Mouse (Mus musculus) thymus, postnatal 14 days (tissue): ENCODE results near the gene Doc2a.
A peak's percentile ranks its signal among the peaks of the same experiment; 100 is the strongest.

Experiments
- DNase-seq: peaks from one replicate; pipeline ENCODE4 v3.0.0; 2021

The Doc2a gene

GRCm38 (mm10) chr7:126847116-126847420 is at the start of gene Doc2a:
Gene Doc2a (plus strand): TSS chr7:126847416.
- DNase-seq = no peak

GRCm38 (mm10) chr7:126798127-126799049 is 48.8 kb upstream of the Doc2a start:
- peak; percentile 66 for DNase-seq

- peak; percentile 98 for DNase-seq
These were observed 48.2 kb upstream of the Doc2a start for GRCm38 (mm10) chr7:126799050-126799467.

GRCm38 (mm10) chr7:126799468-126800268 is 47.5 kb upstream of the Doc2a start:
- peak; percentile 49 for DNase-seq

- DNase-seq = no peak
These were observed 46.8 kb upstream of the Doc2a start for GRCm38 (mm10) chr7:126800269-126801056.

- no peak for DNase-seq
These were observed 46.2 kb upstream of the Doc2a start for GRCm38 (mm10) chr7:126801057-126801422.

GRCm38 (mm10) chr7:126802134-126802889 is 44.9 kb upstream of the Doc2a start:
- no peak for DNase-seq

GRCm38 (mm10) chr7:126803181-126803580 is 44.0 kb upstream of the Doc2a start:
- no peak for DNase-seq

GRCm38 (mm10) chr7:126803751-126804150 is 43.5 kb upstream of the Doc2a start:
- no peak for DNase-seq

GRCm38 (mm10) chr7:126806956-126807355 is 40.3 kb upstream of the Doc2a start:
- DNase-seq = no peak

- DNase-seq = no peak
These were observed 39.8 kb upstream of the Doc2a start for GRCm38 (mm10) chr7:126807405-126807804.

- DNase-seq = peak; percentile 53
These were observed 38.3 kb upstream of the Doc2a start for GRCm38 (mm10) chr7:126808703-126809455.

GRCm38 (mm10) chr7:126809723-126810369 is 37.4 kb upstream of the Doc2a start:
- no peak for DNase-seq

GRCm38 (mm10) chr7:126815726-126816222 is 31.4 kb upstream of the Doc2a start:
- no peak for DNase-seq

GRCm38 (mm10) chr7:126816494-126816893 is 30.7 kb upstream of the Doc2a start:
- DNase-seq = no peak

- no peak for DNase-seq
These were observed 29.6 kb upstream of the Doc2a start for GRCm38 (mm10) chr7:126817595-126817994.

GRCm38 (mm10) chr7:126818818-126819217 is 28.4 kb upstream of the Doc2a start:
- DNase-seq = no peak

- peak; percentile 80 for DNase-seq
These were observed 25.2 kb upstream of the Doc2a start for GRCm38 (mm10) chr7:126821835-126822511.

GRCm38 (mm10) chr7:126822741-126823140 is 24.5 kb upstream of the Doc2a start:
- no peak for DNase-seq

- DNase-seq = no peak
These were observed 24.0 kb upstream of the Doc2a start for GRCm38 (mm10) chr7:126823202-126823711.
